Mouse (Mus musculus) cortical plate, adult 2 months (tissue): ENCODE measurements at regions not wholly inside any gene's neighbourhood (a gene's known extent, or its start where the extent isn't known, plus 50 kb on each side); places are given as distances from the start of the nearest gene placed in this dataset.

Source experiments
- CTCF ChIP-seq: fragments of 200-500 bp; IDR thresholded peaks from 2 replicates; pipeline ENCODE4 v1.5.1; 2011; ENCODE audit warnings: mild to moderate bottlenecking, control low read depth, low read length; ENCODE audit not compliant: insufficient read depth; ENCODE audit errors: extremely low read depth
- POLR2A ChIP-seq: fragments of 200-500 bp; IDR thresholded peaks from 2 replicates; pipeline ENCODE4 v1.6.1; 2011; ENCODE audit warnings: mild to moderate bottlenecking, low read length, control low read depth; ENCODE audit not compliant: insufficient read depth; ENCODE audit errors: extremely low read depth

- no peak for TF ChIP-seq POLR2A
- no peak for TF ChIP-seq CTCF
These were observed 117.9 kb upstream of the Cacna2d3 start for GRCm38 (mm10) chr14:29839576-29839975.
